8 mouse cellular contexts compared by ENCODE assay signal in the genomic region with DNA sequence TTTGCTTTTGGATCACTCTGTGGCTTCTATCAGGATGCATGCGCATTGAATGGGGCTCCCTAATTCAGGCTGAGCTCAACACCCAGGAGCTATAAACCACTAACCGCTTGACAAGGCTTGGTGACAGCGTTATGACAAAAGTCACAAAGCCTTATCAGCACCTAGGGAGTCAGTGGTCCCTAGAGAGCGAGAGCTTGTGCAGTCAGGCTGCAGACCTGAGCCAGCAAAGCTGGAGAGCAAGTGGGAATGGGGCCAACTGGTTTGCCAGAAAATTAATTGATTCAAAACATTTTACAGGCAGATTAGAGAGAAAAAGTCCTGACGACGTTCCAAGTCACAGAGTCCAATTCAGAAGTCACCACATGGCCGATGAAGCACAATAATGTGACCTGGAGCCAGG. TPM values are rescaled to one million over a fixed set of nuclear protein-coding genes. Genes with fewer than 3 reads are reported as not detected.
A peak's percentile ranks its signal among the peaks of the same experiment; 100 is the strongest.
DNase-seq lines count a peak whose midpoint lies in the region; ATAC-seq and TF ChIP-seq lines count a peak whose summit lies in the region.

No protein-coding gene starts in this region.

- TF ChIP-seq CTCF in spleen, adult 2 months (IDR thresholded peaks at IDR 0.05; ENCODE audit: extremely low read depth, insufficient read depth, insufficient read length, insufficient replicate concordance): no peak

- H3K4me2 ChIP-seq in intestine, embryonic 16.5 days (ENCODE audit: low read depth, low read length): no peak overlapping the region

- H3K9ac ChIP-seq in intestine, embryonic 16.5 days (ENCODE audit: low read depth, low read length): no peak overlapping the region

- peak in 1 of 2 experiments; percentile 17 for DNase-seq in spleen, adult 2 months (ENCODE audit: low read depth in 1 of 2, low spot score in 2 of 2)
- no peak for DNase-seq in spleen, postnatal 4 days (ENCODE audit: low spot score in 2 of 2)
- peak; percentile 89 to 90 for DNase-seq in cerebellum, postnatal 10 days
- DNase-seq in heart, postnatal 14 days: peak; percentile 48 to 72
- DNase-seq in kidney, postnatal 4 days: peak; percentile 65 to 69
- DNase-seq in right cerebral cortex, adult 18-20 months: no peak

- H3K27me3 ChIP-seq in spleen, adult 2 months (ENCODE audit: control insufficient read depth, insufficient read depth, low read length): no peaks in the 10 kb centered on the region
- H3K27me3 ChIP-seq in intestine, embryonic 16.5 days (replicated peaks; ENCODE audit: control insufficient read depth, insufficient read depth, low read length): no peaks in the 10 kb centered on the region

- WGBS in spleen, adult 2 months: 40% methylated on average over 7 of the region's 7 CpGs
- 56% methylated on average over 7 of the region's 7 CpGs for WGBS in intestine, embryonic 16.5 days

- intact Hi-C loops in heart, postnatal 14 days (cut with DNase I): no loop called here

- no peaks in the 10 kb centered on the region for H3K9me3 ChIP-seq in intestine, embryonic 16.5 days (ENCODE audit: control insufficient read depth, low read length)

- H3K27ac ChIP-seq in spleen, adult 2 months (ENCODE audit: insufficient read depth, low read length): peak overlapping the region; percentile 80
- no peak overlapping the region for H3K27ac ChIP-seq in intestine, embryonic 16.5 days (ENCODE audit: low read length)

- peaks cover 3% of the 10 kb centered on the region; the same call in 1 of the 2 replicates for H3K36me3 ChIP-seq in spleen, adult 2 months (ENCODE audit: control insufficient read depth, insufficient read depth, low read length)
- H3K36me3 ChIP-seq in intestine, embryonic 16.5 days (ENCODE audit: control insufficient read depth, insufficient read depth, low read length): peaks cover 12% of the 10 kb centered on the region; the same call in 1 of the 2 replicates

- TF ChIP-seq POLR2A in spleen, adult 2 months (IDR thresholded peaks at IDR 0.05; ENCODE audit: low read depth, low read length): no peak

- H3K4me1 ChIP-seq in spleen, adult 2 months (ENCODE audit: control insufficient read depth, insufficient read depth, insufficient read length): peaks cover 23% of the 10 kb centered on the region
- peaks cover 3% of the 10 kb centered on the region; the same call in 1 of the 2 replicates for H3K4me1 ChIP-seq in intestine, embryonic 16.5 days (ENCODE audit: control insufficient read depth, insufficient read depth, low read length)

- no peak for ATAC-seq in intestine, embryonic 16.5 days
- no peak for ATAC-seq in activated CD4-positive, CD25-positive, alpha-beta regulatory T cell, adult 4 months

- no peak overlapping the region for H3K4me3 ChIP-seq in spleen, adult 2 months (ENCODE audit: extremely low read depth, insufficient read depth, insufficient read length)
- H3K4me3 ChIP-seq in intestine, embryonic 16.5 days (ENCODE audit: low read length): no peak overlapping the region

RNA-seq across cellular contexts. Expression of gene Prep, which starts 37.1 kb away (rescaled TPM):
- 5.2 and 6.9 TPM in 2 replicates for polyA plus RNA-seq in spleen, adult 2 months (2012; rRNA removed)
- 10 to 100 TPM; 16.3 to 17.6 TPM for total RNA-seq in heart, postnatal 14 days (2021)
- polyA plus RNA-seq in intestine, embryonic 16.5 days (2015; fragmentation: Nextera tagmentation; extraction: Ambion mirVana): 22.8 and 24.2 TPM in 2 replicates
- 1 to 10 TPM; 4.1 to 5.2 TPM for polyA plus RNA-seq in activated CD4-positive, CD25-positive, alpha-beta regulatory T cell, adult 4 months (2017; shearing (Covaris generic))

Comparison
In these comparisons a context has a peak if more than half of its experiments do, and no peak if none do; other contexts are left out.
1. DNase-seq: peak in cerebellum, postnatal 10 days (2 of 2), heart, postnatal 14 days (2 of 2) and kidney, postnatal 4 days (2 of 2); none in spleen, postnatal 4 days (0 of 2) and right cerebral cortex, adult 18-20 months (single experiment).